Mouse (Mus musculus): ENCODE measurements around the gene Pgk1. TPM values are rescaled to one million over a fixed set of nuclear protein-coding genes. Genes with fewer than 3 reads are reported as not detected.

Gene Pgk1
- total RNA-seq, 2 experiments from 2014 or later: 1,203 to 1,320 TPM

DNA sequence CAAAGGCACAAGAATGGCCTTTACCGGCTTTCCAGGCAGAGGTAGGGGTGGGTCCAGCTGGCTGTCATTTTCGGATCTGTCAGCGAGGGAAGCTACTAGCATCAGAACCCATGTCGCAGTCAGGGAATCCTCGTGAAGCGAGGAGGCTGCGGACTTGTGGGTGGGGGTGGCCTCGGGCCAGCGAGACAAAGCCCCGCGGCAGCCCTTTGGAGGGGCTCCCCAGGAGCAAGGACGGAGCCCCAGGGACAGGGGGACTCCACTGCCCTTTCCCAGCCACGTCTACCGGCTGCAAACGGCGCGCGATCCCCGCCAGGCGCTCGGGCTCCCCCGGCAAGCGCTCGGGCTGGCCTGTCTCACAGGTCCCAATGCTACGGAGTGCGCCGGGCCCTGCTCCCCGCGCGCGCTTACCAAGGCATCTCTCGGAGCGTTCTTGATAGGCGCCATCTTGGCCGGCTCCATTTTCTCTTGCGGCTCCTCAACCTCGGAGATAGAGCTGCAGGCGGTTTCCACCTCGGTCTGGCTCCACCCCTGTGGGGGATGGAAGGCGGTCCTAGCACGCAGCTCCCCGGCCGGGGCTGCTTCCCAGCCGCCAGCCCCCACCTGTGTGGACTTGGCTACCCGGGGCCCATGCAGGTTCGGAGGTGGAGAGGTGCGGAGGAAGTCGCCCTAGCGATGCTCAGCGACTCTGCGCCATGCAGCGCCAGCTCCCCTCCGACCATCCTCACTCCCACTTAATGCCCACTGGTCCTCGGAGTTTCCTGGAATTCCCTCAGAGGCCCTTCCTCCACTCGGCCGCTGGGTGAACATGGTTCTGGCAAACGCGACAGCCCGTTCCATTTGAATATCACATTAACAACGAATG, 32.5 kb downstream of the Pgk1 start:
- DNase-seq: peak; percentile 58

- no peak for DNase-seq
Measured at GRCm38 (mm10) chrX:106221058-106221457, 34.2 kb downstream of the Pgk1 start, which contains the start of gene Taf9b. TSS of gene Taf9b (minus strand) at chrX:106221158.

Other genes with a start within 250 kb of the Pgk1 start
- 10 to 100 TPM; 28.6 to 30.4 TPM for gene Magt1, start 175.2 kb upstream of the Pgk1 start, total RNA-seq (2021)
- gene Cox7b, start 171.4 kb upstream of the Pgk1 start, total RNA-seq (2021): 100 to 1,000 TPM; 923 to 928 TPM
- 1 to 10 TPM; 6.9 to 8.1 TPM for gene Atp7a, start 159.8 kb upstream of the Pgk1 start, total RNA-seq (2021)
- under 1 TPM; 0.21 to 0.31 TPM for gene Tlr13, start 43.9 kb upstream of the Pgk1 start, total RNA-seq (2021)
- 1 to 10 TPM; 4.4 to 5.4 TPM for gene Taf9b, start 34.1 kb downstream of the Pgk1 start, total RNA-seq (2021)
- gene Fnd3c2, start 68.3 kb downstream of the Pgk1 start, total RNA-seq (2021): under 1 TPM in 1 of 2 experiments, not detected in 1; 0.08 TPM